Mouse (Mus musculus) C2C12 (cell line): ENCODE data around the gene Il17rd. TPM values are rescaled to one million over a fixed set of nuclear protein-coding genes. Genes with fewer than 3 reads are reported as not detected.

Experiments used
- H3K27me3 ChIP-seq: one replicate; pipeline ENCODE4 v1.6.1; 2011; ENCODE audit not compliant: control insufficient read depth, insufficient read depth, insufficient read length
- H3K36me3 ChIP-seq: one replicate; pipeline ENCODE4 v1.6.1; 2011; ENCODE audit not compliant: control insufficient read depth, insufficient read depth
- H3K4me3 ChIP-seq: one replicate; pipeline ENCODE4 v1.5.1; 2011; ENCODE audit warnings: mild to moderate bottlenecking, control low read depth; ENCODE audit not compliant: poor library complexity, insufficient read depth, severe bottlenecking
- H3K79me2 ChIP-seq: one replicate; pipeline ENCODE4 v1.6.1; 2011; ENCODE audit not compliant: control insufficient read depth, insufficient read depth
- H3K79me3 ChIP-seq: one replicate; pipeline ENCODE4 v1.6.1; 2011; ENCODE audit warnings: low read depth, control low read depth
- H3ac ChIP-seq: one replicate; pipeline ENCODE3; 2011; ENCODE audit warnings: low read depth; ENCODE audit not compliant: control insufficient read depth, insufficient read length
- CEBPB ChIP-seq: IDR thresholded peaks from one replicate; pipeline ENCODE4 v1.6.1; 2011; ENCODE audit warnings: low read depth, mild to moderate bottlenecking, control low read depth, moderate library complexity
- CTCF ChIP-seq: IDR thresholded peaks from one replicate; pipeline ENCODE4 v1.5.1; 2011; ENCODE audit not compliant: control insufficient read depth, insufficient read depth, insufficient read length
- FOSL1 ChIP-seq: IDR thresholded peaks from one replicate; pipeline ENCODE4 v1.8.0; 2011; ENCODE audit warnings: mild to moderate bottlenecking, low read length; ENCODE audit not compliant: poor library complexity, insufficient read depth, severe bottlenecking
- MAX ChIP-seq: IDR thresholded peaks from one replicate; pipeline ENCODE4 v1.6.1; 2011; ENCODE audit warnings: mild to moderate bottlenecking, control low read depth
- MYOD1 ChIP-seq: IDR thresholded peaks from one replicate; pipeline ENCODE4 v1.6.1; 2011; ENCODE audit warnings: low read depth; ENCODE audit not compliant: control insufficient read depth, insufficient read length
- MYOG ChIP-seq: IDR thresholded peaks from one replicate; pipeline ENCODE4 v1.6.1; 2011; ENCODE audit not compliant: control insufficient read depth, insufficient read length; ENCODE audit errors: extremely low read depth
- USF1 ChIP-seq: IDR thresholded peaks from one replicate; pipeline ENCODE4 v1.6.1; 2011; ENCODE audit warnings: low read depth, mild to moderate bottlenecking, control low read depth, moderate library complexity
- polyA plus RNA-seq: library from polyadenylated mRNA; unstranded; fragments of >200 nt; fragmentation: generic; extraction: Trizol; gene quantifications from one replicate; pipeline ENCODE4 v1.2.1, GENCODE M21; 2012; ENCODE audit warnings: missing spikeins

The Il17rd gene
- polyA plus RNA-seq, 1 experiment = 1.2 TPM

- Histone ChIP-seq H3K4me3 (no peak overlapping the region), H3ac (no peak overlapping the region), H3K36me3 (no peaks in the 10 kb centered on the region), H3K79me3 (no peaks in the 10 kb centered on the region), H3K79me2 (no peaks in the 10 kb centered on the region), H3K27me3 (peaks cover 8% of the 10 kb centered on the region)
- TF ChIP-seq CEBPB = no peak
These were observed 38.4 kb upstream of the Il17rd start for GRCm38 (mm10) chr14:27000386-27000785.

GRCm38 (mm10) chr14:27004906-27005305, 33.8 kb upstream of the Il17rd start:
- H3ac ChIP-seq = no peak overlapping the region
- no peaks in the 10 kb centered on the region for H3K79me2 ChIP-seq
- peaks cover 8% of the 10 kb centered on the region for H3K27me3 ChIP-seq
- TF ChIP-seq MYOD1 (no peak), MAX (no peak), CEBPB (no peak), MYOG (no peak), CTCF (no peak), FOSL1 (no peak), USF1 (no peak)
- H3K4me3 ChIP-seq = no peak overlapping the region
- H3K36me3 ChIP-seq = no peaks in the 10 kb centered on the region
- no peaks in the 10 kb centered on the region for H3K79me3 ChIP-seq

- H3K27me3 ChIP-seq = peaks cover 5% of the 10 kb centered on the region
- no peak overlapping the region for H3ac ChIP-seq
- H3K36me3 ChIP-seq = no peaks in the 10 kb centered on the region
- H3K4me3 ChIP-seq = no peak overlapping the region
- TF ChIP-seq USF1 (no peak), MYOD1 (no peak), MYOG (no peak), CEBPB (no peak), CTCF (no peak), FOSL1 (no peak), MAX (no peak)
- H3K79me3 ChIP-seq = no peaks in the 10 kb centered on the region
- no peaks in the 10 kb centered on the region for H3K79me2 ChIP-seq
These were observed 32.8 kb upstream of the Il17rd start for GRCm38 (mm10) chr14:27005937-27006336.

- no peak for TF ChIP-seq FOSL1
- no peak for TF ChIP-seq CTCF
- TF ChIP-seq USF1 = no peak
- TF ChIP-seq MAX = no peak
- TF ChIP-seq CEBPB = no peak
- no peaks in the 10 kb centered on the region for H3K36me3 ChIP-seq
- no peak overlapping the region for H3ac ChIP-seq
These were observed 27.2 kb upstream of the Il17rd start for GRCm38 (mm10) chr14:27011561-27011960.

GRCm38 (mm10) chr14:27013658-27014057, 25.1 kb upstream of the Il17rd start:
- Histone ChIP-seq H3K4me3 (no peak overlapping the region), H3ac (no peak overlapping the region), H3K79me3 (no peaks in the 10 kb centered on the region), H3K36me3 (no peaks in the 10 kb centered on the region), H3K27me3 (no peaks in the 10 kb centered on the region), H3K79me2 (no peaks in the 10 kb centered on the region)
- TF ChIP-seq USF1 (peak; percentile 71), MAX (no peak)

More at GRCm38 (mm10) chr14:27011561-27011960, 27.2 kb upstream of the Il17rd start:
- Histone ChIP-seq H3K27me3 (no peaks in the 10 kb centered on the region), H3K79me2 (no peaks in the 10 kb centered on the region), H3K4me3 (no peak overlapping the region), H3K79me3 (no peaks in the 10 kb centered on the region)

- no peaks in the 10 kb centered on the region for H3K36me3 ChIP-seq
- no peak overlapping the region for H3K4me3 ChIP-seq
- H3K79me2 ChIP-seq = no peaks in the 10 kb centered on the region
- TF ChIP-seq CEBPB (no peak), CTCF (no peak), USF1 (no peak), MAX (no peak), MYOD1 (no peak), MYOG (no peak), FOSL1 (no peak)
- H3ac ChIP-seq = no peak overlapping the region
- H3K79me3 ChIP-seq = no peaks in the 10 kb centered on the region
- peaks cover 6% of the 10 kb centered on the region for H3K27me3 ChIP-seq
These were observed 20.8 kb upstream of the Il17rd start for GRCm38 (mm10) chr14:27017936-27018335.
